Mouse (Mus musculus) heart, embryonic 14.5 days (tissue): ENCODE measurements at regions not wholly inside any gene's neighbourhood (a gene's known extent, or its start where the extent isn't known, plus 50 kb on each side); places are given as distances from the start of the nearest gene placed in this dataset.

Source experiments
- ATAC-seq: fragments of 200-750 bp; cut with Nextera tagmentation; 2 replicates; pipeline ENCODE4 v1.8.0; 2017; ENCODE audit warnings: low read depth, moderate TSS enrichment; ENCODE audit not compliant: insufficient number of reproducible peaks, insufficient read depth, low FRiP score
- H3K27ac ChIP-seq, 2 experiments: fragments of 200-500 bp in 1 of 2; fragments of 300-500 bp in 1 of 2; sonication (generic) in 1 of 2; replicated peaks in 1 of 2; 2 replicates each; pipeline ENCODE4 v1.5.1; 2012 to 2014; ENCODE audit warnings: low read depth in 2 of 2, low read length in 2 of 2, control low read depth in 1 of 2, mild to moderate bottlenecking in 1 of 2, mixed read lengths in 1 of 2; ENCODE audit not compliant: control insufficient read depth in 1 of 2, insufficient read depth in 1 of 2
- H3K27me3 ChIP-seq: fragments of 300-500 bp; sonication (generic); 2 replicates; pipeline ENCODE4 v1.6.1; 2014; ENCODE audit warnings: mild to moderate bottlenecking, low read length, control low read depth; ENCODE audit not compliant: control insufficient read depth, insufficient read depth
- H3K36me3 ChIP-seq: fragments of 300-500 bp; sonication (generic); 2 replicates; pipeline ENCODE4 v1.6.1; 2014; ENCODE audit warnings: mild to moderate bottlenecking, control low read depth, low read length, mixed read lengths; ENCODE audit not compliant: control insufficient read depth, insufficient read depth
- H3K4me1 ChIP-seq, 2 experiments: fragments of 200-500 bp in 1 of 2; fragments of 300-500 bp in 1 of 2; sonication (generic) in 1 of 2; 2 replicates each; pipeline ENCODE4 v1.6.1; 2012 to 2014; ENCODE audit warnings: low read length in 2 of 2, control low read depth in 1 of 2, mixed read lengths in 1 of 2; ENCODE audit not compliant: control insufficient read depth in 2 of 2, insufficient read depth in 2 of 2
- H3K4me2 ChIP-seq: fragments of 300-500 bp; sonication (generic); 2 replicates; pipeline ENCODE4 v1.6.1; 2014; ENCODE audit warnings: mild to moderate bottlenecking, low read length
- H3K4me3 ChIP-seq, 2 experiments: fragments of 200-500 bp in 1 of 2; fragments of 300-500 bp in 1 of 2; sonication (generic) in 1 of 2; 2 replicates each; pipeline ENCODE4 v1.5.1; 2012 to 2014; ENCODE audit warnings: low read length in 2 of 2, mild to moderate bottlenecking in 2 of 2, control low read depth in 1 of 2, low read depth in 1 of 2, moderate library complexity in 1 of 2; ENCODE audit not compliant: control insufficient read depth in 1 of 2, insufficient read depth in 1 of 2
- H3K9ac ChIP-seq: fragments of 300-500 bp; sonication (generic); 2 replicates; pipeline ENCODE4 v1.6.1; 2014; ENCODE audit warnings: mild to moderate bottlenecking, low read length
- H3K9me3 ChIP-seq: fragments of 300-500 bp; sonication (generic); 2 replicates; pipeline ENCODE4 v1.6.1; 2016; ENCODE audit warnings: low read length, control low read depth; ENCODE audit not compliant: control insufficient read depth
- WGBS: fragments of 180-500 bp; shearing (Covaris S2); extraction: QIAGEN DNeasy Blood & Tissue Kit; methylation state at CpG from one replicate; pipeline ENCODE4 v1.1.7; 2014; 5-methylcytosine and 5-hydroxymethylcytosine counted together

GRCm38 (mm10) chr3:149805345-149805744 is 815.0 kb upstream of the Adgrl2 start:
- no peak overlapping the region for H3K4me3 ChIP-seq
- no peaks in the 10 kb centered on the region for H3K9me3 ChIP-seq
- no peak overlapping the region for H3K9ac ChIP-seq
- no peak overlapping the region for H3K27ac ChIP-seq
- no peaks in the 10 kb centered on the region for H3K4me1 ChIP-seq
- H3K4me2 ChIP-seq = no peak overlapping the region
- H3K36me3 ChIP-seq = no peaks in the 10 kb centered on the region
- H3K27me3 ChIP-seq = no peaks in the 10 kb centered on the region
- WGBS = 76% methylated on average over 6 of the region's 6 CpGs
- ATAC-seq = no peak

GRCm38 (mm10) chr3:149796123-149796522 is 805.8 kb upstream of the Adgrl2 start:
- WGBS = 55% methylated on average over 2 of the region's 2 CpGs
- H3K9ac ChIP-seq = no peak overlapping the region
- ATAC-seq = no peak
- H3K4me2 ChIP-seq = no peak overlapping the region
- no peaks in the 10 kb centered on the region for H3K27me3 ChIP-seq
- no peak overlapping the region for H3K27ac ChIP-seq
- H3K4me1 ChIP-seq = no peaks in the 10 kb centered on the region
- H3K9me3 ChIP-seq = no peaks in the 10 kb centered on the region
- H3K4me3 ChIP-seq = no peak overlapping the region
- no peaks in the 10 kb centered on the region for H3K36me3 ChIP-seq

- 70% methylated on average over 2 of the region's 2 CpGs for WGBS
- Histone ChIP-seq H3K36me3 (no peaks in the 10 kb centered on the region), H3K9ac (no peak overlapping the region), H3K4me2 (no peak overlapping the region), H3K27ac (no peak overlapping the region), H3K4me1 (no peaks in the 10 kb centered on the region), H3K4me3 (no peak overlapping the region), H3K27me3 (no peaks in the 10 kb centered on the region), H3K9me3 (no peaks in the 10 kb centered on the region)
- ATAC-seq = no peak
Observed at GRCm38 (mm10) chr3:149791593-149791992, 801.2 kb upstream of the Adgrl2 start.

DNA sequence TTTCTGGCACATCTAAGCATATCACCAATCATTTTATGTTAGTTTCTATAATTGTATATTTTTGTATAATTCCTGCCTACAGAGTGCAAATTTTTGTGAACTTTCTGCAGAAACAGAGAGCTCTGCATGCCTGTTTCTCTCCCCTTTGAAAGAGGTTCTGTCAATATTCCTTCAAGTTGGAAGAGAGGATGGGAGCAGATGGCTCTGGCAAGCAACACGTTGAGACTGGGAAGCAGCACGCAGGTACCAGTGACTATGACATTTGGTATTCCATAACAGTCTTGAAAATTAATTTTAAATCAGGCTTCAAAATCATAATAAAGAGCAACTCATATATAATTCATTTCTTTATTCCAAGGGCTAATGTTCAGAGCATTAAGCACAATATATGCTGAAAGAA is 795.7 kb upstream of the Adgrl2 start:
- Histone ChIP-seq H3K36me3 (no peaks in the 10 kb centered on the region), H3K4me3 (no peak overlapping the region), H3K9ac (no peak overlapping the region), H3K4me1 (no peaks in the 10 kb centered on the region), H3K27ac (no peak overlapping the region), H3K27me3 (no peaks in the 10 kb centered on the region), H3K9me3 (no peaks in the 10 kb centered on the region), H3K4me2 (no peak overlapping the region)
- WGBS = 90% methylated on average over 2 of the region's 2 CpGs
- ATAC-seq = no peak

DNA sequence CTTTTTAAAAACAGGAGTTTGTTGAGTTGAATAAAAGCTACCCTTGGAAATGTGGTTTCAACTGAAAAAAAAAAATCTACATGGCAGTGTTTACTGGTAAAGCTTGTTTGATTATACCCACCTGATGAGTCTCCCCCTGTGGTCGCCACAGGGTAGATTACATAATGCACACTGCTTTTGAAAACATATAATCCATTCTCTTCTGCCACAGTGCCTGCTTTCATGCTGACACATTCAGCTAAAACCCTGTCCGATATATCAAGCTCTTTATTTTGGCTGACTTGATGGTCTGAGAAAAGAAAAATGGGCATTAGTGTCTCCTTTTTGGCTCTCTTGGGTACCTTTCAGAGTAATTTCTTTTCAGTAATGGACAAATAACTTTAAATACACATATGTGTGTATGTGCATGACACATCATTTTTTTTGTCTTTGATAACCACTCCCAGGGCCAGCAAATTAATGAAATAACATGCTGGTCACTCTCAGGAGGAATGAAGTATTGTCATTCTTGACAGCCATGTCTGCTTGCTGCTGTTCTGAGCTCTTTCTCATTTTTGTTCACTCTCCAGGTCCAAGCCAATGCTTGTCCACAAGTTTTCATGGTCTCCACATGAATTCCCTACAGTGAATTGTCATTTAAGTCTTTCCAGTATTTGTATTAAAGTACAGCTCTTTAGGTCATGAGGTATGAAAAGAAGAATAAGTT is 793.7 kb upstream of the Adgrl2 start:
- H3K4me1 ChIP-seq = no peaks in the 10 kb centered on the region
- H3K9me3 ChIP-seq = no peaks in the 10 kb centered on the region
- no peak for ATAC-seq

DNA sequence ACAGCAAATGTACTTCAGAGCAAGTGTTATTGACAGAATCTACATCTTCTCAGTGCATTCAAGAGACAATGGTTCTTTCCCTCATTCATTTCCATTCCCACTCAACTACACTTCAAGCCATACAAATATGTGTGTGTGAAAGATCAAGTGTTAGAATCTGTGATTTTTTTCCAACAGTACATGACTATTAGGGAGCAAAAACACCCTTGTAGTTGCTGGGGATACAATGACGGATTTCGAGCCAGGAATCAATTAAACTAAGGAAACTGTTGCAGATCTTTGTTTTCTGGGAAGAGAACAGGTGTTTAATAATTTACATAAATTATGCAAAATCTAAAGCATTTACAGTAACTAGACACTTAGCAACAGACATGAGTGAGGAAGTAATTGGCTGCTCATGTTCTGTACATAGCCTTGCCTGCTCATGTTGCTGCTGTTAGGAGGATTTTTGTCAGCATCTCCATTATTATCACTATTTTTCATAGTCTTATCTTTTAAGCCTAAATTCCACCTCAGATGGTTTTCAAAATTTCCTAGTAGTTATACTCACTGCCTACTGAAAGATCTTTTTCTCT is 777.6 kb upstream of the Adgrl2 start:
- 83% methylated on average over 2 of the region's 2 CpGs for WGBS
- Histone ChIP-seq H3K27ac (no peak overlapping the region), H3K9ac (no peak overlapping the region), H3K4me2 (no peak overlapping the region), H3K36me3 (no peaks in the 10 kb centered on the region), H3K9me3 (no peaks in the 10 kb centered on the region), H3K27me3 (no peaks in the 10 kb centered on the region), H3K4me3 (no peak overlapping the region), H3K4me1 (no peaks in the 10 kb centered on the region)
- ATAC-seq = no peak

More for the DNA sequence above, 793.7 kb upstream of the Adgrl2 start:
- no peak overlapping the region for H3K9ac ChIP-seq
- H3K27me3 ChIP-seq = no peaks in the 10 kb centered on the region
- no peaks in the 10 kb centered on the region for H3K36me3 ChIP-seq
- no peak overlapping the region for H3K4me3 ChIP-seq
- no peak overlapping the region for H3K27ac ChIP-seq
- H3K4me2 ChIP-seq = no peak overlapping the region
- 73% methylated on average over 2 of the region's 2 CpGs for WGBS

DNA sequence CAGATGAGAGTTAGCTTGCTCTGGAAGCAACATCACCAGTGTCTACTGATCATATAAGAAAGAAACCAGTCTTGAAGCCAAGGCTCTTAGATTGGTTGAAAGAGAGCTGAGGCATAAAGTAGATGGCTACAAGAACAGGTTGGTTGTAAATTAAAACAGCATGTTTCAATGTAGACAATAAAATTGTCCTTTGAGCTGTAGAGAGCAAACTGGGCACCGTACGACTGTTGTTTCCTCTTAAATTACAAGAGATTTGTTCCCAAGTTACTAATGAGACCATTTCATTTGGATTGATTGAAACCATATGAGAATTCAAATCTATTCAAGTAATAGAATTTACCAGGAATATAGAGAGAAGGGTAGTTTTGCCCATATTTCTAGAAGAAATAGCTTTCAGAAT is 770.9 kb upstream of the Adgrl2 start:
- no peak overlapping the region for H3K27ac ChIP-seq
- H3K36me3 ChIP-seq = no peaks in the 10 kb centered on the region
- 87% methylated on average over 2 of the region's 2 CpGs for WGBS
- H3K9me3 ChIP-seq = no peaks in the 10 kb centered on the region
- ATAC-seq = no peak
- H3K9ac ChIP-seq = no peak overlapping the region
- no peak overlapping the region for H3K4me3 ChIP-seq
- no peaks in the 10 kb centered on the region for H3K27me3 ChIP-seq
- H3K4me1 ChIP-seq = no peaks in the 10 kb centered on the region
- H3K4me2 ChIP-seq = no peak overlapping the region
